Mouse (Mus musculus) bone marrow macrophage, adult 2 months (primary cell): ENCODE results near the gene Gm40193. TPM values are rescaled to one million over a fixed set of nuclear protein-coding genes. Genes with fewer than 3 reads are reported as not detected.

Experiments
- H3K27ac ChIP-seq: 2 replicates; pipeline ENCODE4 v1.5.1; 2012; ENCODE audit warnings: low read depth, low read length; ENCODE audit not compliant: insufficient read depth
- H3K4me1 ChIP-seq: 2 replicates; pipeline ENCODE4 v1.6.1; 2012; ENCODE audit warnings: low read length; ENCODE audit not compliant: control insufficient read depth, insufficient read depth
- H3K4me3 ChIP-seq: 2 replicates; pipeline ENCODE4 v1.5.1; 2012; ENCODE audit warnings: mild to moderate bottlenecking, low read length, moderate library complexity; ENCODE audit not compliant: insufficient read depth
- CTCF ChIP-seq: IDR thresholded peaks from 2 replicates; pipeline ENCODE4 v1.5.1; 2012; ENCODE audit warnings: low read depth, mild to moderate bottlenecking, low read length, moderate library complexity
- POLR2A ChIP-seq: IDR thresholded peaks from 2 replicates; pipeline ENCODE4 v1.6.1; 2012; ENCODE audit warnings: mild to moderate bottlenecking, low read depth, low read length, borderline replicate concordance
- polyA plus RNA-seq: library from polyadenylated mRNA; stranded (reverse); fragments of >200 nt; gene quantifications from 2 replicates; pipeline ENCODE4 v1.2.4, GENCODE M21; 2012; ENCODE audit not compliant: missing spikeins, insufficient read depth, insufficient read length

Gene Gm40193
- polyA plus RNA-seq, 1 experiment, result not detected

DNA sequence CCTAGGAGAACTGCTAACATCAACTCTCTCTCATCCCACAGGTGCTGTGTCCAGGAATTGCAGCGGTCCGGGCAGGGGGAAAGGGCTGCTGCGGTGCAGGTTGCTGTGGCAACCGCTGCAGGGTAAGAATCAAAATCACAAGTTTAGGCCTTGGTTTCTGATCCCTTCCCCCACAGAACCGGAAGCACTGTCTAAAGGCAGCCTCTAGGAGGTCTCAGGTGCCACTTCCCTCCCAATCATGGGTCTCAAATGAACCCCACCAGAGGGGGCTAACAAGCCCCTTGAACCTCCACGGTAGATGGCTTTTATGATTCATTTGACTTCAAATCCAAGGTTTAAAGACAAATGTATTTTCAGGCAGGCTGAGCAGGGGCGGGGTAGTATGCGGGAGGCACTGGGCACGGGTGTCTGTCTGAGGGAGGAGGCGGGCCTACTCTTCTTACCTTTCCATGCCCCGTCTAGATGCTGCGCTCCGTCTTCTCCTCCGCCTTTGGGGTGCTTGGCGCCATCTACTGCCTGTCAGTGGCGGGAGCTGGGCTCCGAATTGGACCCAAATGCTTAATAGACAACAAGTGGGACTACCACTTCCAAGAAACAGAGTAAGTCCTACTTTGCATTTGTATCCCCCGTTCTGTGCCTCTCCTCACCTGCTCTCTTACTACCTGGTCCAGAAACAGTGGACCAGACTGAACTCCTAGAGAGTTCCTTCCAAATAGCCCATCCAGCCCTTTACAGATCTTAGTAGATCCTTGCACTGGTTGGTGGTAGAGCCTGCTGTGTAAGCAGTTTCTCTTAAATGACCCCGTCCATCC is 22.8 kb downstream of the Gm40193 start:
- Histone ChIP-seq H3K4me3 (no peak overlapping the region), H3K4me1 (peaks cover 8% of the 10 kb centered on the region), H3K27ac (no peak overlapping the region)
- TF ChIP-seq CTCF (peak; percentile 50; the same call in 1 of the 2 replicates), POLR2A (no peak)

GRCm38 (mm10) chr11:70506962-70507515 is 25.7 kb downstream of the Gm40193 start:
- Histone ChIP-seq H3K4me3 (no peak overlapping the region), H3K4me1 (peaks cover 14% of the 10 kb centered on the region), H3K27ac (no peak overlapping the region)
- TF ChIP-seq POLR2A (no peak), CTCF (no peak)

GRCm38 (mm10) chr11:70506385-70506784 is 26.4 kb downstream of the Gm40193 start:
- no peak overlapping the region for H3K4me3 ChIP-seq
- peak; percentile 37 for TF ChIP-seq CTCF
- no peak for TF ChIP-seq POLR2A
- no peak overlapping the region for H3K27ac ChIP-seq
- H3K4me1 ChIP-seq, result peaks cover 14% of the 10 kb centered on the region

DNA sequence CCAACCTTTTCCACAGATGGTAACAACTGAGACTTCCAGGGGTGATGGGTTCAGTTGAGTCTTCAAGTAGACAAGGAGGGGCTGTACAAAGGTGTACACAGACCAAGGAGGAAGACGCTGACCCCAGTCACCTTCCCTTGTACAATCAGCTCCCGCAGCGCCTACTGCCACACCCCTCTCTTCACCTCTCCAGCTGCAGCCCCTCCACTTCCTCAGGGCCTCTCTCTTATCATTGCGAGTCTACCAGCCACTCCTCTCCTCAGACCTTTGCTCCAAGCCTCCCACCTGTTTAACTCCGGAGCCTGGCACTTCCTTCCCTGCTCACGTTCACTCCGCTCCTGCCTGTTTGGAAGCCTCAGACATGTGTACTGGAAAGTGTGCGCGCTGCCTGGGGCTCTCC is 27.8 kb downstream of the Gm40193 start, which contains the start of gene Tm4sf5:
Tm4sf5 (plus strand) TSS at position 275 of the 400 bp plus-strand sequence.
- Histone ChIP-seq H3K27ac (no peak within 1 kb of the TSS), H3K4me1 (peaks cover 18% of the 10 kb centered on the region), H3K4me3 (no peak within 1 kb of the TSS)
- TF ChIP-seq POLR2A, result no peak
- no peak for TF ChIP-seq CTCF

- no peak overlapping the region for H3K27ac ChIP-seq
- TF ChIP-seq CTCF (no peak), POLR2A (no peak)
- H3K4me3 ChIP-seq, result no peak overlapping the region
- H3K4me1 ChIP-seq, result peaks cover 39% of the 10 kb centered on the region
Measured at GRCm38 (mm10) chr11:70502018-70502417, 30.7 kb downstream of the Gm40193 start.

GRCm38 (mm10) chr11:70500476-70500812 is 32.3 kb downstream of the Gm40193 start:
- Histone ChIP-seq H3K4me3 (no peak overlapping the region), H3K4me1 (peaks cover 37% of the 10 kb centered on the region), H3K27ac (peak overlapping the region; percentile 92)
- TF ChIP-seq POLR2A (no peak), CTCF (no peak)

DNA sequence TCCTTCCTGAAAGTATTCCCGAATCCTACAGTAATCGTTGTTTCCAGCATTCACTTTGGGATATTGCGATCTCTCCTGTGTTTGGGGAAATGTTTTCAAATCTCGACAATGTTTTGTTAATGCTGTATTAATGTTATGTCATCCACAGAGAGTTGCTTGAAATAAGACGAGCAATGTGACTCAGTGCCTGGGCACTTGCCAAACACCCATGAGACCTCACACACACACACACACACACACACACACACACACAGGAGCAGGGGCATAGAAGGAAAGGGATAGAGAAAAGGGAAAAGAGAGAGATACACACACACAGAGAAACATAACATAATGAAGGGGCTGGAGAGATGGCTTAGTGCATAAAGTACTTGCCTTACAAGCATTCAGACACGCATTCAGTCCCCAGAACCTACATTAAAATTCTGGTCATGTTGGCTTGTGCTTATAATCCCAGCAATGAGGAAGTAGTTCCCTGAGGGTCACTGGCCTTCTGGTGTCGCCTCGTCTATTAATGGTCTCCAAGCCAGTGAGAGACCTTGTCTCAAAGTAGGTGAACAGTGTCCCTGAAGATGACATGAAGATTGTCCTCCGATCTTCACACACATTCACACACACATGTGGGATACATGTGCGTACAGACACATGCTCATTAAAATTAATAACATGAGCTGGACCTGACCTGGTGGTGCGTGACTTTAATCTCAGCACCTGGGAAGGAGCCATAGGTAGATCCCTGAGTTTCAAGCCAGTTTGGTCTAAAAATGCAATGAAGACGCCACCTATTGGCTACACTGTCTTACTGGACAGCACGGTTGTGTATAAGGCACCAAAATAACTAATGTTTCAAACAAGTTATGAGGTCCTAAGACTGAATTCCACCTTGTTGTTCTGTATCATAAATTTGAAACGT is 32.9 kb downstream of the Gm40193 start:
- Histone ChIP-seq H3K27ac (peak overlapping the region; percentile 92), H3K4me3 (no peak overlapping the region), H3K4me1 (peaks cover 33% of the 10 kb centered on the region)
- no peak for TF ChIP-seq CTCF

DNA sequence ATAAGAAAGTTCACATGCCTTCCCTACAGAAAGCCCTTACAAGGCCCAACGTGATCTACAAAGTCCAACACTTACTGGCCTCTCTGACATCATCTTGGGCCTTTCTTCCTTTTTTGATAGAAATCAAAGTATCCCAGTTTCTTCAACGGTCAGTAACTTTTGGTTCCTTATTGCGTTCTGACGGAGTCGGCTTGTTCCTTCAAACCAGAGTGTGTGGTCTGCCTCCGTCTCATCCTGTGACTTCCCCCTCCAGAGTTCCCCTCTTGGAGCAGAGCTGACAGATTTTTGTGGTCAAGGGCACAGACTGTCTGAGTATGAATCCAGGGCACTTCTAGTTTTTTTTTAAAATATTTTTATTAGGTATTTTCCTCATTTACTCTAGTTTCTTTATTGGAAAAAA is 43.1 kb downstream of the Gm40193 start:
- peak overlapping the region; percentile 95 for H3K27ac ChIP-seq
- TF ChIP-seq POLR2A (no peak), CTCF (no peak)
- H3K4me3 ChIP-seq, result no peak overlapping the region
- peaks cover 42% of the 10 kb centered on the region for H3K4me1 ChIP-seq

GRCm38 (mm10) chr11:70489138-70489537 is 43.6 kb downstream of the Gm40193 start:
- H3K4me1 ChIP-seq, result peaks cover 42% of the 10 kb centered on the region
- peak overlapping the region; percentile 95 for H3K27ac ChIP-seq
- H3K4me3 ChIP-seq, result peak overlapping the region; percentile 2; the same call in 1 of the 2 replicates
- TF ChIP-seq POLR2A, result no peak
- no peak for TF ChIP-seq CTCF

GRCm38 (mm10) chr11:70487816-70488215 is 44.9 kb downstream of the Gm40193 start:
- TF ChIP-seq POLR2A (no peak), CTCF (no peak)
- H3K4me3 ChIP-seq, result no peak overlapping the region
- H3K27ac ChIP-seq, result 0 out of 2 replicates have a peak overlapping the region, but pooled peaks have one; percentile 19
- H3K4me1 ChIP-seq, result peaks cover 44% of the 10 kb centered on the region
